Mouse (Mus musculus) neural tube, embryonic 12.5 days (tissue): ENCODE measurements around the gene Spata25. TPM values are rescaled to one million over a fixed set of nuclear protein-coding genes. Genes with fewer than 3 reads are reported as not detected.

Experiments
- ATAC-seq: fragments of 200-750 bp; cut with Nextera tagmentation; 2 replicates; pipeline ENCODE4 v1.8.0; 2017; ENCODE audit warnings: low read depth, mild to moderate bottlenecking, moderate TSS enrichment, moderate library complexity; ENCODE audit not compliant: low FRiP score
- H3K27ac ChIP-seq: fragments of 300-500 bp; sonication (generic); 2 replicates; pipeline ENCODE4 v1.5.1; 2016
- H3K27me3 ChIP-seq: fragments of 300-500 bp; sonication (generic); replicated peaks from 2 replicates; pipeline ENCODE4 v1.6.1; 2016; ENCODE audit warnings: mild to moderate bottlenecking
- H3K36me3 ChIP-seq: fragments of 300-500 bp; sonication (generic); 2 replicates; pipeline ENCODE4 v1.6.1; 2016; ENCODE audit warnings: mild to moderate bottlenecking
- H3K4me1 ChIP-seq: fragments of 300-500 bp; sonication (generic); 2 replicates; pipeline ENCODE4 v1.6.1; 2016
- H3K4me2 ChIP-seq: fragments of 300-500 bp; sonication (generic); replicated peaks from 2 replicates; pipeline ENCODE4 v1.6.1; 2016; ENCODE audit warnings: mild to moderate bottlenecking
- H3K4me3 ChIP-seq: fragments of 300-500 bp; sonication (generic); 2 replicates; pipeline ENCODE4 v1.5.1; 2016
- H3K9ac ChIP-seq: fragments of 300-500 bp; sonication (generic); 2 replicates; pipeline ENCODE4 v1.6.1; 2016; ENCODE audit warnings: mild to moderate bottlenecking
- H3K9me3 ChIP-seq: fragments of 300-500 bp; sonication (generic); 2 replicates; pipeline ENCODE4 v1.6.1; 2016; ENCODE audit warnings: mild to moderate bottlenecking
- WGBS: fragments of 180-500 bp; shearing (Covaris S2); methylation state at CpG from one replicate; pipeline ENCODE4 v1.1.7; 2016; 5-methylcytosine and 5-hydroxymethylcytosine counted together
- polyA plus RNA-seq: library from polyadenylated mRNA; unstranded; fragments of >200 nt; fragmentation: Nextera tagmentation; extraction: Ambion mirVana; gene quantifications from 2 replicates; pipeline ENCODE4 v1.2.1, GENCODE M21; 2016

The Spata25 gene
- polyA plus RNA-seq, 1 experiment from 2014 or later = not detected

- H3K9me3 ChIP-seq = no peaks in the 10 kb centered on the region
- 11% methylated on average over 15 of the region's 15 CpGs for WGBS
- peak overlapping the region; percentile 71 for H3K9ac ChIP-seq
- H3K4me3 ChIP-seq = peak overlapping the region; percentile 60
- no peak overlapping the region for H3K27ac ChIP-seq
- peaks cover 4% of the 10 kb centered on the region for H3K36me3 ChIP-seq
- H3K4me2 ChIP-seq = peak overlapping the region; percentile 93
- ATAC-seq = 0 out of 2 replicates have a peak, but pooled peaks have one; percentile 8
- no peaks in the 10 kb centered on the region for H3K4me1 ChIP-seq
- H3K27me3 ChIP-seq = no peaks in the 10 kb centered on the region
Measured at GRCm38 (mm10) chr2:164786388-164786885, 41.9 kb downstream of the Spata25 start.

- Histone ChIP-seq H3K27ac (0 out of 2 replicates have a peak within 1 kb of the TSS, but pooled peaks have one; percentile 17), H3K36me3 (peaks cover 3% of the 10 kb centered on the region; the same call in 1 of the 2 replicates), H3K9me3 (no peaks in the 10 kb centered on the region), H3K4me3 (peak within 1 kb of the TSS; percentile 60), H3K9ac (peak within 1 kb of the TSS; percentile 71), H3K4me1 (no peaks in the 10 kb centered on the region), H3K27me3 (no peaks in the 10 kb centered on the region), H3K4me2 (peak within 1 kb of the TSS; percentile 93)
- under 1% methylated on average over 84 of the region's 89 CpGs for WGBS
- ATAC-seq = peak; percentile 85
Measured at GRCm38 (mm10) chr2:164785481-164786387, 42.6 kb downstream of the Spata25 start, which contains the start of gene Snx21. TSS of gene Snx21 (plus strand) at chr2:164785823.

- peak overlapping the region; percentile 93 for H3K4me2 ChIP-seq
Measured at GRCm38 (mm10) chr2:164784869-164785420, 43.4 kb downstream of the Spata25 start.

GRCm38 (mm10) chr2:164783926-164784581 is 44.3 kb downstream of the Spata25 start:
- no peak overlapping the region for H3K27ac ChIP-seq
- H3K4me3 ChIP-seq = no peak overlapping the region
- H3K27me3 ChIP-seq = no peaks in the 10 kb centered on the region
- no peak overlapping the region for H3K9ac ChIP-seq
- peaks cover 2% of the 10 kb centered on the region; the same call in 1 of the 2 replicates for H3K36me3 ChIP-seq
- WGBS = 79% methylated on average over 7 of the region's 7 CpGs
- H3K4me2 ChIP-seq = no peak overlapping the region
- H3K9me3 ChIP-seq = no peaks in the 10 kb centered on the region
- ATAC-seq = no peak
- no peaks in the 10 kb centered on the region for H3K4me1 ChIP-seq

More at GRCm38 (mm10) chr2:164784869-164785420, 43.4 kb downstream of the Spata25 start:
- Histone ChIP-seq H3K27me3 (no peaks in the 10 kb centered on the region), H3K9ac (peak overlapping the region; percentile 71; the same call in 1 of the 2 replicates), H3K4me3 (peak overlapping the region; percentile 60), H3K4me1 (no peaks in the 10 kb centered on the region), H3K27ac (no peak overlapping the region), H3K9me3 (no peaks in the 10 kb centered on the region), H3K36me3 (peaks cover 3% of the 10 kb centered on the region; the same call in 1 of the 2 replicates)
- WGBS = 12% methylated on average over 7 of the region's 7 CpGs
- no peak for ATAC-seq

- Histone ChIP-seq H3K36me3 (no peaks in the 10 kb centered on the region), H3K27ac (no peak overlapping the region), H3K9me3 (no peaks in the 10 kb centered on the region), H3K4me3 (no peak overlapping the region), H3K4me1 (no peaks in the 10 kb centered on the region), H3K4me2 (no peak overlapping the region), H3K27me3 (no peaks in the 10 kb centered on the region), H3K9ac (no peak overlapping the region)
- ATAC-seq = no peak
- 67% methylated on average over 4 of the region's 4 CpGs for WGBS
Measured at GRCm38 (mm10) chr2:164781876-164782275, 46.5 kb downstream of the Spata25 start.

GRCm38 (mm10) chr2:164779481-164780086 is 48.8 kb downstream of the Spata25 start, which contains the start of gene Tnnc2:
TSS of gene Tnnc2 (minus strand) at chr2:164779967.
- Histone ChIP-seq H3K4me3 (no peak within 1 kb of the TSS), H3K4me1 (no peaks in the 10 kb centered on the region), H3K36me3 (no peaks in the 10 kb centered on the region), H3K27ac (no peak within 1 kb of the TSS), H3K9me3 (no peaks in the 10 kb centered on the region), H3K27me3 (no peaks in the 10 kb centered on the region), H3K4me2 (no peak within 1 kb of the TSS), H3K9ac (no peak within 1 kb of the TSS)
- WGBS = 72% methylated on average over 8 of the region's 8 CpGs
- no peak for ATAC-seq

- no peak overlapping the region for H3K4me2 ChIP-seq
- no peak for ATAC-seq
- 87% methylated on average over 7 of the region's 7 CpGs for WGBS
- no peaks in the 10 kb centered on the region for H3K27me3 ChIP-seq
- no peaks in the 10 kb centered on the region for H3K9me3 ChIP-seq
- H3K4me3 ChIP-seq = no peak overlapping the region
- no peak overlapping the region for H3K9ac ChIP-seq
- no peak overlapping the region for H3K27ac ChIP-seq
- no peaks in the 10 kb centered on the region for H3K4me1 ChIP-seq
- H3K36me3 ChIP-seq = no peaks in the 10 kb centered on the region
Measured at GRCm38 (mm10) chr2:164778809-164779208, 49.5 kb downstream of the Spata25 start.

- H3K4me1 ChIP-seq = no peaks in the 10 kb centered on the region
- WGBS = 92% methylated on average over 11 of the region's 11 CpGs
Measured at GRCm38 (mm10) chr2:164778015-164778287, 50.4 kb downstream of the Spata25 start.

GRCm38 (mm10) chr2:164777246-164778014 is 50.9 kb downstream of the Spata25 start:
- Histone ChIP-seq H3K9ac (no peak overlapping the region; the same call in 1 of the 2 replicates), H3K36me3 (0 out of 2 replicates have a peak, but pooled peaks cover 1% of the 10 kb centered on the region), H3K4me2 (no peak overlapping the region), H3K4me1 (no peaks in the 10 kb centered on the region), H3K4me3 (no peak overlapping the region), H3K27me3 (no peaks in the 10 kb centered on the region), H3K9me3 (no peaks in the 10 kb centered on the region), H3K27ac (no peak overlapping the region)
- ATAC-seq = no peak
- 83% methylated on average over 30 of the region's 30 CpGs for WGBS

More at GRCm38 (mm10) chr2:164778015-164778287, 50.4 kb downstream of the Spata25 start:
- no peak overlapping the region for H3K4me3 ChIP-seq
- no peak overlapping the region for H3K9ac ChIP-seq
- no peaks in the 10 kb centered on the region for H3K36me3 ChIP-seq
- no peaks in the 10 kb centered on the region for H3K27me3 ChIP-seq
- H3K9me3 ChIP-seq = no peaks in the 10 kb centered on the region
- no peak for ATAC-seq
- H3K4me2 ChIP-seq = no peak overlapping the region
- no peak overlapping the region for H3K27ac ChIP-seq

GRCm38 (mm10) chr2:164776801-164777200 is 51.5 kb downstream of the Spata25 start:
- Histone ChIP-seq H3K36me3 (peaks cover 7% of the 10 kb centered on the region; the same call in 1 of the 2 replicates), H3K9me3 (no peaks in the 10 kb centered on the region), H3K27me3 (no peaks in the 10 kb centered on the region), H3K4me3 (no peak overlapping the region), H3K27ac (no peak overlapping the region), H3K9ac (no peak overlapping the region), H3K4me2 (no peak overlapping the region), H3K4me1 (peaks cover 2% of the 10 kb centered on the region; the same call in 1 of the 2 replicates)
- ATAC-seq = no peak
- WGBS = 66% methylated on average over 17 of the region's 17 CpGs
